ENCODE assay signal across 7 mouse cellular contexts in the genomic region with DNA sequence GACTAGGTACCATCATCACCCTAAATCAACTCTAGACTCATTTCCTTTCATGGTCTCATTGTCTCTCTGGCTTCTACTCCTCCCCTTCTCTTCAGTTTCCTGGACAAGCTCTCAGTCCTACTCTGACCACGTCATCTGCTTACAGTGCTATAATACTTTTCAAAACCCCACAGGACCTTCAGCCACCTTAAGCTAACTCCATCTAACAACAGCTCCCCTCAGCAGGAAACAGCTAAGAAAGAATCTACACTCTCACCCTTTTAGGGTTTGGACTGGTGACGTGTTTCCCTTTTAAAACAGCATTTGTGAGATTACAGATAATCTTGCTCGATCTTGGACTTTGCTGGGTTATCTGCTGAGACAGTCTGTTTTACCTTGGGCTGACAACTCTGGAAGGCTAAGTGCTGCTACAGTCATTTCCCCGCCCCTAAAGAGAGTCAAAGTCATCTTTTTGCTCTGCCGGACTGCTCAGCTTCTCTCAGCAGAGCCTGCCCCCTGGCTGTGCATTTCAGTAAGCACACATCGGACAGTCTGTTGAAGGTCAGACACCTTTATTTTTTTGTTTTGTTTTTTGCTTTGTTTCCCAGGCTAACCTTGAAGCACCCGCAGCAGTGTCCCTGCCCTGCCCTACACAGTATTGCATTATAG. TPM values are rescaled to one million over a fixed set of nuclear protein-coding genes. Genes with fewer than 3 reads are reported as not detected.
DNase-seq lines count a peak whose midpoint lies in the region; ATAC-seq and TF ChIP-seq lines count a peak whose summit lies in the region.

No protein-coding gene starts in this region.

- no peak overlapping the region for H3K4me3 ChIP-seq in E14TG2a.4 (replicated peaks; ENCODE audit: low read length)
- no peak overlapping the region for H3K4me3 ChIP-seq in embryonic facial prominence, embryonic 13.5 days
- H3K4me3 ChIP-seq in heart, embryonic 13.5 days, result peak overlapping the region; percentile 11; the same call in 1 of the 2 replicates
- no peak overlapping the region for H3K4me3 ChIP-seq in kidney, embryonic 16.5 days (ENCODE audit: low read length)

- H3K4me1 ChIP-seq in E14TG2a.4 (replicated peaks; ENCODE audit: low read depth, low read length), result peaks cover 42% of the 10 kb centered on the region
- peaks cover 11% of the 10 kb centered on the region for H3K4me1 ChIP-seq in embryonic facial prominence, embryonic 13.5 days
- peaks cover 36% of the 10 kb centered on the region for H3K4me1 ChIP-seq in heart, embryonic 13.5 days
- peaks cover 16% of the 10 kb centered on the region for H3K4me1 ChIP-seq in kidney, embryonic 16.5 days (ENCODE audit: insufficient read depth, low read length)

- peak; percentile 86 for ATAC-seq in activated CD4-positive, CD25-positive, alpha-beta regulatory T cell, adult 4 months
- no peak for ATAC-seq in embryonic facial prominence, embryonic 13.5 days (ENCODE audit: insufficient number of reproducible peaks, insufficient read depth, low FRiP score, low TSS enrichment, low read depth)
- peak; percentile 39; the same call in 1 of the 2 replicates for ATAC-seq in heart, embryonic 13.5 days (ENCODE audit: extremely low read depth, insufficient number of reproducible peaks, low FRiP score, low TSS enrichment)
- ATAC-seq in kidney, embryonic 16.5 days (ENCODE audit: low FRiP score, low TSS enrichment), result peak; percentile 88

- H3K27me3 ChIP-seq in E14TG2a.4 (ENCODE audit: insufficient read depth, low read length), result no peaks in the 10 kb centered on the region
- H3K27me3 ChIP-seq in embryonic facial prominence, embryonic 13.5 days, result no peaks in the 10 kb centered on the region
- H3K27me3 ChIP-seq in heart, embryonic 13.5 days (replicated peaks), result no peaks in the 10 kb centered on the region
- no peaks in the 10 kb centered on the region for H3K27me3 ChIP-seq in kidney, embryonic 16.5 days (ENCODE audit: insufficient read depth, low read length)

- peak overlapping the region; percentile 26 for H3K4me2 ChIP-seq in embryonic facial prominence, embryonic 13.5 days
- H3K4me2 ChIP-seq in heart, embryonic 13.5 days, result peak overlapping the region; percentile 54
- H3K4me2 ChIP-seq in kidney, embryonic 16.5 days (replicated peaks; ENCODE audit: low read depth, low read length), result peak overlapping the region; percentile 31

- no peaks in the 10 kb centered on the region for H3K9me3 ChIP-seq in E14TG2a.4 (ENCODE audit: low read length)
- H3K9me3 ChIP-seq in embryonic facial prominence, embryonic 13.5 days, result no peaks in the 10 kb centered on the region
- no peaks in the 10 kb centered on the region for H3K9me3 ChIP-seq in heart, embryonic 13.5 days
- H3K9me3 ChIP-seq in kidney, embryonic 16.5 days (ENCODE audit: low read length), result no peaks in the 10 kb centered on the region

- no peak overlapping the region; the same call in 1 of the 2 replicates for H3K9ac ChIP-seq in embryonic facial prominence, embryonic 13.5 days
- peak overlapping the region; percentile 61 for H3K9ac ChIP-seq in heart, embryonic 13.5 days
- H3K9ac ChIP-seq in kidney, embryonic 16.5 days (replicated peaks; ENCODE audit: low read length), result no peak overlapping the region

- H3K27ac ChIP-seq in embryonic facial prominence, embryonic 13.5 days, result no peak overlapping the region; the same call in 1 of the 2 replicates
- peak overlapping the region; percentile 73 for H3K27ac ChIP-seq in heart, embryonic 13.5 days (replicated peaks)
- H3K27ac ChIP-seq in kidney, embryonic 16.5 days (ENCODE audit: low read length), result peak overlapping the region; percentile 79

- peaks cover 1% of the 10 kb centered on the region for H3K36me3 ChIP-seq in E14TG2a.4 (ENCODE audit: insufficient read depth, low read length)
- H3K36me3 ChIP-seq in embryonic facial prominence, embryonic 13.5 days, result peaks cover 4% of the 10 kb centered on the region; the same call in 1 of the 2 replicates
- H3K36me3 ChIP-seq in heart, embryonic 13.5 days, result peaks cover 7% of the 10 kb centered on the region
- no peaks in the 10 kb centered on the region for H3K36me3 ChIP-seq in kidney, embryonic 16.5 days (ENCODE audit: insufficient read depth, low read length)

- 28% methylated on average over 7 of the region's 7 CpGs for WGBS in embryonic facial prominence, embryonic 13.5 days
- 9% methylated on average over 7 of the region's 7 CpGs for WGBS in heart, embryonic 13.5 days
- WGBS in kidney, embryonic 16.5 days, result 13% methylated on average over 7 of the region's 7 CpGs

- peak; percentile 63 for TF ChIP-seq CTCF in E14TG2a.4 (conservative IDR thresholded peaks at IDR 0.05; ENCODE audit: low read length)

- DNase-seq in lung, postnatal 14 days, result peak; percentile 73
- peak; percentile 78 for DNase-seq in retina, embryonic 14.5 days (ENCODE audit: low spot score)

RNA-seq across cellular contexts. Expression of a gene that starts 8.5 kb away (rescaled TPM):
- polyA plus RNA-seq in activated CD4-positive, CD25-positive, alpha-beta regulatory T cell, adult 4 months (2017; shearing (Covaris generic)), result 10 to 100 TPM in 1 of 2 experiments, 1 to 10 TPM in 1; 7.6 to 11.9 TPM
- 43.3 and 45.7 TPM in 2 replicates for polyA plus RNA-seq in embryonic facial prominence, embryonic 13.5 days (2015; fragmentation: Nextera tagmentation; extraction: Ambion mirVana)
- 20.8 and 25.1 TPM in 2 replicates for polyA plus RNA-seq in heart, embryonic 13.5 days (2015; fragmentation: Nextera tagmentation; extraction: Ambion mirVana)
- 27.2 and 30.8 TPM in 2 replicates for polyA plus RNA-seq in kidney, embryonic 16.5 days (2015; fragmentation: Nextera tagmentation; extraction: Ambion mirVana)

RNA-seq across cellular contexts. Expression of a gene that starts 19.9 kb away (rescaled TPM):
- polyA plus RNA-seq in activated CD4-positive, CD25-positive, alpha-beta regulatory T cell, adult 4 months (2017; shearing (Covaris generic)), result 10 to 100 TPM; 18.8 to 20.4 TPM
- polyA plus RNA-seq in embryonic facial prominence, embryonic 13.5 days (2015; fragmentation: Nextera tagmentation; extraction: Ambion mirVana), result 15.9 and 16.1 TPM in 2 replicates
- polyA plus RNA-seq in heart, embryonic 13.5 days (2015; fragmentation: Nextera tagmentation; extraction: Ambion mirVana), result 18.8 and 20.1 TPM in 2 replicates
- 37.9 TPM in 2 replicates for polyA plus RNA-seq in kidney, embryonic 16.5 days (2015; fragmentation: Nextera tagmentation; extraction: Ambion mirVana)

RNA-seq across cellular contexts. Expression of a gene that starts 46.9 kb away (rescaled TPM):
- polyA plus RNA-seq in activated CD4-positive, CD25-positive, alpha-beta regulatory T cell, adult 4 months (2017; shearing (Covaris generic)), result 10 to 100 TPM; 14.8 to 23.9 TPM
- 26.4 and 28.5 TPM in 2 replicates for polyA plus RNA-seq in embryonic facial prominence, embryonic 13.5 days (2015; fragmentation: Nextera tagmentation; extraction: Ambion mirVana)
- 32.0 and 35.2 TPM in 2 replicates for polyA plus RNA-seq in heart, embryonic 13.5 days (2015; fragmentation: Nextera tagmentation; extraction: Ambion mirVana)
- polyA plus RNA-seq in kidney, embryonic 16.5 days (2015; fragmentation: Nextera tagmentation; extraction: Ambion mirVana), result 30.2 and 30.9 TPM in 2 replicates
